Mouse (Mus musculus) G1E-ER4 (cell line): ENCODE results near the gene Emc6. TPM values are rescaled to one million over a fixed set of nuclear protein-coding genes. Genes with fewer than 3 reads are reported as not detected.

Source experiments
- GATA1 ChIP-seq: IDR thresholded peaks from one replicate; pipeline ENCODE4 v1.8.0; 2012; ENCODE audit warnings: low read length, inconsistent platforms
- polyA plus RNA-seq: library from polyadenylated mRNA; stranded (reverse); fragments of >175 nt; gene quantifications from 2 replicates; pipeline ENCODE4 v1.2.3, GENCODE M21; 2012

The Emc6 gene
- polyA plus RNA-seq, 1 experiment: 304 TPM

- TF ChIP-seq GATA1: no peak
These were observed 30.5 kb downstream of the Emc6 start for GRCm38 (mm10) chr11:73146026-73146974.

DNA sequence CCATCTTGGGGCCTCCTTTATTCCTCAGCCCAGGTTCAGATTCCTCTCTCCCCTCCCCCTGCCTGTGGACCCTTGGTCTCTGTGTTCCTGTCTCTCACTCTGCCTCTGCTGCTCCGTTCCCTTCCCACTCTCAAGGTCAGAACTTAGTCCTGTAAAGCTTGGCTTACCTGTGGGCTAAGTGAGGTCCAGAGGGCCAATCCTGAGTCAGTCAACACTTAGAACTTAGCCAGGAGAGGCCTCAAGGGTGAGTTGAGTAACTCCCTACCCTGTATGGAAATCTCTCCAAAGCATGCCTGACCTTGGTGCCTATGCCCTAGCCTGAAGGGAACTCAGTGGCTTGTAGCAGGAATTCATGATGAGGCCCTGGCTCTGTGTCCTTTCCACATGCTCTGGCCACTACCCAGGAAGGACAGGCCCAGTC, 32.6 kb downstream of the Emc6 start:
- no peak for TF ChIP-seq GATA1

DNA sequence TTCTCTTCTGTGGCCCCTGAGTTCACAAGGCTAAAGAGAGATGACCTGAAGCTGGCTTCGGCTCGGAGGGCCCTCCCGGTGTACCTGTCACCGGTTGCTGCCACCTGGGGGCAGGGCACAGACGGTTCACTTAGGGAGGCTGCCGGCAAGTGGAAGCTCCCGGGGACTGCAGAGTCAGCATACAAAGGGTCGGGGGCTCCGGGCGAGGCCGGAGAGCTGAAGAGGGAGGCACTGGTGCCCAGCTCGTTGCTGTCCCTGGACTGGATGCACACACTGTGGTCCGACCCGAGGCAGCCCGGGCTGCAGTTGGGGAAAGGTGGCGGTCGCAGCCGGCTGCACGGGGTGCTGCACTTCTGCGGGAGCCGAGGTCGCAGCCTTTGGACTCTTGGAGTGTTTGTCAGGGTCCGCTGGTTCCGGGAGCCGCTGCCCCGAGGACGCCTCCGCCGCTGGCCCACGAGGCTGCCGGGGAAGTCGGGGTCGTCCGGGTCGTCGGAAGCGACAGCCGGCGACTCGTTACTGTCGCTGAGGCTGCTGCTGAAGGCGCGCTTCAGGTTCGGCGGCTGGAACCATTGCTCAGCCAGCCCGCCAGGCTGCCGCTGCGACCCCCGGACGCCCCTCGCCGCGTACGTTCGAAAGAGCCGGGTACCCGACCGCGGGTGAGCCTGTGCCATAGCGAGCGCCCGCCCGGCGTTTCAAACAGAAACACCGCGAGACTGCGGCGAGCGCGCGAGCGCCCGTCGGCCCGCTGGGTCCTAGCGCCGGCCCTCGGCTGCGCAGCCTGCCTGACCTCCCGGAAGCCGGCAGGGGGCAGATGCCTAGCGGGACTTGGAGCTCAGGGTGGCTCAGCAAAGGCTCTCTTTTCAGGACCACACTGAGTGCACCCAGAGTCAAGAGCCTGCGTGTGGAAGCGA, 39.0 kb downstream of the Emc6 start, which contains the start of gene Haspin:
TSS of gene Haspin (minus strand) at position 704 of the 911 bp plus-strand sequence.
- no peak for TF ChIP-seq GATA1

- TF ChIP-seq GATA1: no peak
These were observed 39.7 kb downstream of the Emc6 start for GRCm38 (mm10) chr11:73137116-73137515.

- TF ChIP-seq GATA1: no peak
These were observed 40.2 kb downstream of the Emc6 start for GRCm38 (mm10) chr11:73136587-73136986.

GRCm38 (mm10) chr11:73134222-73134621, 42.6 kb downstream of the Emc6 start:
- TF ChIP-seq GATA1: no peak

DNA sequence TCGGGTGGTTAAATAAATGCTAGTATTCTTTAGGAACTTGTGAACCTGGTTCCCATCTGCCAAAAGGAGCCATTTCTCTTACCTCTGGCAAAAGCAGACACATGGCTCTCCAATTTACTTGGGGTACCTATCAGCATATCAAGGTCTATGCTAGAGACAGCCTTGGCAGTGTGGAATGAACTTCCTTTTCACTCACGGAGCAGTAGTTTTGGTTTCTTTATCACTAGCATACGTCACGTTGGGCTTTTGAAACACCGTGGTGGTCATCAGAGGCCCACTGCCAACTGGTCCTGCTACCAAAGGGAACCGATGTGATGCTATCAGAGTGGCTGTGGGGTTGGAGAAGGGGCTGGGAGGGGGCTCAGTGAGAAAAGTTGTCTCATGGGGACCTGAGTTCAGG, 43.8 kb downstream of the Emc6 start:
- TF ChIP-seq GATA1: no peak

DNA sequence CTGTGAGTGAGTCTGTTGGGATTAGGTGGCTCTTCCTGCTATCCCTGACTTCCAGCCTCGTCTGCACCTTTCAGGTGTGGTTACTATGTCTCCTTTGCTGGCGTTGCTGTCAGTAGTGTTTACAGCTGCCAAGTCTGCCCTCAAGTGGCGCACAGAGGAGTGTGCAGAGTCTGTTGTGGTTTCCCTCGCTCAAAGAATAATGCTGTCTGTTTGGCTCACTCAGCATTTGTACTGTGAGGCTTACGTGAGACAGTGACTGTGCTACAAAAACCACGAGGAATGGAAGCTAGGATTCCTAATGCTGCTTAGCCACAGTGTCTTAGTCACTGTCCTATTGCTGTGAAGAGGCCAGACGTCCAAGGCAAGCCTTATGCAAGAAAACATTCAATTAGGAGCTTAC, 45.8 kb downstream of the Emc6 start:
- no peak for TF ChIP-seq GATA1

DNA sequence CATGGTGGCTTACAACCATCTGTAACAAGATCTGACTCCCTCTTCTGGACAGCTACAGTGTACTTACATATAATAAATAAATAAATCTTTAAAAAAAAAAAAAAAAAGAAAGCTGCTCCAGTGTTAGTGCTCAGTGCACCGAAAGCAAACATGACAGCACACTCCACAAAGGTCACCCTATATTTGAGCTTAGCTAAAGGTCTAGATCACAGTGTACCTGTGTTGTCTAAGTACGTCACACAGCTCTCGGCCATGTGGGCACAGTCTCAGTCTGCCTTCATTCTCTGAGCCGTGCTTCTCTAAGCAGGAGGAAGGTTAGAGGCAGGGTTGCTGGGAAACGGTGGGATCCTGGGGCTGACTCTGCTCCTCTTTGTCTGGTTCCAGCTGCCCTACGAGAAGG, 50.3 kb downstream of the Emc6 start:
- TF ChIP-seq GATA1: no peak

Other genes starting within 250 kb of the Emc6 start
- gene Atp2a3, start 215.9 kb downstream of the Emc6 start, polyA plus RNA-seq: 13.9 and 15.7 TPM in 2 replicates
- gene P2rx1, start 177.9 kb downstream of the Emc6 start, polyA plus RNA-seq: 5.8 and 14.4 TPM in 2 replicates
- gene Camkk1, start 158.0 kb downstream of the Emc6 start, polyA plus RNA-seq: 3.8 TPM in 2 replicates
- gene Ncbp3, start 129.3 kb downstream of the Emc6 start, polyA plus RNA-seq: 9.1 and 12.0 TPM in 2 replicates
- 0.03 TPM in 2 replicates for gene Itgae, start 86.5 kb downstream of the Emc6 start, polyA plus RNA-seq
- gene Haspin, start 38.7 kb downstream of the Emc6 start, polyA plus RNA-seq: 26.0 and 32.8 TPM in 2 replicates
- gene P2rx5, start 16.6 kb downstream of the Emc6 start, polyA plus RNA-seq: not detected in 2 replicates
- 2.9 and 7.4 TPM in 2 replicates for gene Tax1bp3, start within 50 bp of the Emc6 start, polyA plus RNA-seq
- 1.8 and 3.1 TPM in 2 replicates for gene Ctns, start 22.0 kb upstream of the Emc6 start, polyA plus RNA-seq
- gene Shpk, start 22.4 kb upstream of the Emc6 start, polyA plus RNA-seq: 1.3 TPM in 2 replicates
- gene Trpv1, start 57.3 kb upstream of the Emc6 start, polyA plus RNA-seq: not detected in 2 replicates
- gene Trpv3, start 90.4 kb upstream of the Emc6 start, polyA plus RNA-seq: not detected in 2 replicates
- gene Aspa, start 152.6 kb upstream of the Emc6 start, polyA plus RNA-seq: not detected in 2 replicates
- not detected in 2 replicates for gene Gm49340, start 152.7 kb upstream of the Emc6 start, polyA plus RNA-seq
- not detected in 2 replicates for gene Spata22, start 152.7 kb upstream of the Emc6 start, polyA plus RNA-seq
- not detected in 2 replicates for gene Olfr20, start 173.7 kb upstream of the Emc6 start, polyA plus RNA-seq
- gene Olfr376, start 194.2 kb upstream of the Emc6 start, polyA plus RNA-seq: not detected in 2 replicates
- gene Olfr1, start 222.6 kb upstream of the Emc6 start, polyA plus RNA-seq: not detected in 2 replicates